Comparison of ENCODE assay signal across 20 mouse cellular contexts in genomic region chr9:50732560-50732959, GRCm38 (mm10). TPM values are rescaled to one million over a fixed set of nuclear protein-coding genes. Genes with fewer than 3 reads are reported as not detected.
DNase-seq lines count a peak whose midpoint lies in the region; ATAC-seq lines count a peak whose summit lies in the region.
"Had no signal": no experiment of that assay in that cellular context is flagged by ENCODE, and none has a peak within 500 bp of the region (broad histone marks: within the 10 kb centered on the region; RNA-seq: fewer than 3 reads in every experiment).

No protein-coding gene starts in this region.

- no peak overlapping the region for H3K4me2 ChIP-seq in forebrain, embryonic 11.5 days (ENCODE audit: low read depth, low read length, severe bottlenecking)
- H3K4me2 ChIP-seq in forebrain, embryonic 16.5 days (ENCODE audit: low read length), result no peak overlapping the region
- no peak overlapping the region for H3K4me2 ChIP-seq in midbrain, embryonic 12.5 days (replicated peaks)
- H3K4me2 ChIP-seq in midbrain, embryonic 16.5 days (ENCODE audit: low read length), result no peak overlapping the region
- no peak overlapping the region for H3K4me2 ChIP-seq in forebrain, embryonic 12.5 days
- H3K4me2 ChIP-seq in midbrain, embryonic 13.5 days (replicated peaks), result no peak overlapping the region
- no peak overlapping the region for H3K4me2 ChIP-seq in intestine, embryonic 16.5 days (ENCODE audit: low read depth, low read length)
- H3K4me2 ChIP-seq: hindbrain, embryonic 15.5 days; limb, embryonic 13.5 days; liver, embryonic 15.5 days had no signal

- H3K9ac ChIP-seq in forebrain, embryonic 11.5 days (ENCODE audit: low read length), result no peak overlapping the region
- H3K9ac ChIP-seq in forebrain, embryonic 16.5 days (replicated peaks; ENCODE audit: low read depth, low read length), result no peak overlapping the region
- no peak overlapping the region for H3K9ac ChIP-seq in midbrain, embryonic 12.5 days (replicated peaks)
- H3K9ac ChIP-seq in midbrain, embryonic 16.5 days (ENCODE audit: low read depth, low read length), result no peak overlapping the region
- H3K9ac ChIP-seq in forebrain, embryonic 12.5 days, result no peak overlapping the region
- H3K9ac ChIP-seq in midbrain, embryonic 13.5 days (replicated peaks), result no peak overlapping the region
- H3K9ac ChIP-seq in intestine, embryonic 16.5 days (ENCODE audit: low read depth, low read length), result no peak overlapping the region
- H3K9ac ChIP-seq: hindbrain, embryonic 15.5 days; limb, embryonic 13.5 days; liver, embryonic 15.5 days had no signal

- no peaks in the 10 kb centered on the region for H3K9me3 ChIP-seq in forebrain, embryonic 11.5 days (ENCODE audit: control insufficient read depth, low read length)
- no peaks in the 10 kb centered on the region for H3K9me3 ChIP-seq in forebrain, embryonic 16.5 days (ENCODE audit: control insufficient read depth, low read length)
- H3K9me3 ChIP-seq in midbrain, embryonic 12.5 days, result no peaks in the 10 kb centered on the region
- no peaks in the 10 kb centered on the region for H3K9me3 ChIP-seq in midbrain, embryonic 16.5 days (replicated peaks; ENCODE audit: control insufficient read depth, low read length, poor library complexity, severe bottlenecking)
- no peaks in the 10 kb centered on the region for H3K9me3 ChIP-seq in forebrain, embryonic 12.5 days
- H3K9me3 ChIP-seq in midbrain, embryonic 13.5 days, result no peaks in the 10 kb centered on the region
- no peaks in the 10 kb centered on the region for H3K9me3 ChIP-seq in intestine, embryonic 16.5 days (ENCODE audit: control insufficient read depth, low read length)
- H3K9me3 ChIP-seq: G1E; hindbrain, embryonic 15.5 days; limb, embryonic 13.5 days; liver, embryonic 15.5 days had no signal

- peaks cover 5% of the 10 kb centered on the region; the same call in 1 of the 2 replicates for H3K4me1 ChIP-seq in forebrain, embryonic 11.5 days (replicated peaks; ENCODE audit: control insufficient read depth, insufficient read depth, low read length)
- peaks cover 5% of the 10 kb centered on the region for H3K4me1 ChIP-seq in forebrain, embryonic 16.5 days (replicated peaks; ENCODE audit: control insufficient read depth, insufficient read depth, low read length)
- peaks cover 20% of the 10 kb centered on the region for H3K4me1 ChIP-seq in midbrain, embryonic 12.5 days
- H3K4me1 ChIP-seq in midbrain, embryonic 16.5 days (ENCODE audit: control insufficient read depth, insufficient read depth, low read length), result peaks cover 11% of the 10 kb centered on the region
- H3K4me1 ChIP-seq in forebrain, embryonic 12.5 days, result peaks cover 24% of the 10 kb centered on the region
- H3K4me1 ChIP-seq in midbrain, embryonic 13.5 days (replicated peaks), result peaks cover 24% of the 10 kb centered on the region
- no peaks in the 10 kb centered on the region for H3K4me1 ChIP-seq in intestine, embryonic 16.5 days (ENCODE audit: control insufficient read depth, insufficient read depth, low read length)

- no peak for DNase-seq in forebrain, embryonic 11.5 days (ENCODE audit: low spot score)
- DNase-seq in frontal cortex, postnatal 10 days (ENCODE audit: low spot score in 2 of 2), result no peak
- DNase-seq: adrenal gland, postnatal 36 days; cerebellum, adult 18-20 months; cerebellum, postnatal 25 days; gastrocnemius, postnatal 14 days; kidney, adult 11 months; kidney, postnatal 10 days; thymus, adult 2 months had no signal

- H3K27ac ChIP-seq in forebrain, embryonic 11.5 days (ENCODE audit: low read depth, low read length), result peak overlapping the region; percentile 26; the same call in 1 of the 2 replicates
- H3K27ac ChIP-seq in forebrain, embryonic 16.5 days (ENCODE audit: low read length), result no peak overlapping the region
- peak overlapping the region; percentile 47; the same call in 1 of the 2 replicates for H3K27ac ChIP-seq in midbrain, embryonic 12.5 days (replicated peaks)
- no peak overlapping the region for H3K27ac ChIP-seq in midbrain, embryonic 16.5 days (ENCODE audit: low read length)
- H3K27ac ChIP-seq in forebrain, embryonic 12.5 days, result 0 out of 2 replicates have a peak overlapping the region, but pooled peaks have one; percentile 42
- peak overlapping the region; percentile 22 for H3K27ac ChIP-seq in midbrain, embryonic 13.5 days
- no peak overlapping the region for H3K27ac ChIP-seq in intestine, embryonic 16.5 days (ENCODE audit: low read length)
- H3K27ac ChIP-seq: hindbrain, embryonic 15.5 days; limb, embryonic 13.5 days; liver, embryonic 15.5 days; macrophage had no signal

- ATAC-seq in forebrain, embryonic 11.5 days (replicated peaks; ENCODE audit: low FRiP score), result no peak
- ATAC-seq in forebrain, embryonic 16.5 days, result no peak
- no peak for ATAC-seq in midbrain, embryonic 12.5 days (ENCODE audit: low FRiP score, low read depth)
- no peak for ATAC-seq in midbrain, embryonic 16.5 days
- ATAC-seq in forebrain, embryonic 12.5 days (ENCODE audit: low FRiP score), result no peak
- no peak for ATAC-seq in midbrain, embryonic 13.5 days
- ATAC-seq in intestine, embryonic 16.5 days, result no peak

- H3K36me3 ChIP-seq in forebrain, embryonic 11.5 days (ENCODE audit: control insufficient read depth, insufficient read depth, low read length), result no peaks in the 10 kb centered on the region
- no peaks in the 10 kb centered on the region for H3K36me3 ChIP-seq in forebrain, embryonic 16.5 days (ENCODE audit: control insufficient read depth, insufficient read depth)
- H3K36me3 ChIP-seq in midbrain, embryonic 12.5 days, result no peaks in the 10 kb centered on the region
- H3K36me3 ChIP-seq in midbrain, embryonic 16.5 days (ENCODE audit: control insufficient read depth, insufficient read depth, low read length), result no peaks in the 10 kb centered on the region
- no peaks in the 10 kb centered on the region for H3K36me3 ChIP-seq in forebrain, embryonic 12.5 days (replicated peaks)
- H3K36me3 ChIP-seq in midbrain, embryonic 13.5 days, result no peaks in the 10 kb centered on the region
- H3K36me3 ChIP-seq in intestine, embryonic 16.5 days (ENCODE audit: control insufficient read depth, insufficient read depth, low read length), result no peaks in the 10 kb centered on the region
- H3K36me3 ChIP-seq: G1E; hindbrain, embryonic 15.5 days; limb, embryonic 13.5 days; liver, embryonic 15.5 days had no signal

- no peaks in the 10 kb centered on the region; the same call in 1 of the 2 replicates for H3K27me3 ChIP-seq in forebrain, embryonic 11.5 days (ENCODE audit: control insufficient read depth, insufficient read depth, low read length)
- H3K27me3 ChIP-seq in forebrain, embryonic 16.5 days (replicated peaks; ENCODE audit: control insufficient read depth, insufficient read depth, low read length), result no peaks in the 10 kb centered on the region
- H3K27me3 ChIP-seq in midbrain, embryonic 12.5 days, result 0 out of 2 replicates have a peak, but pooled peaks cover 4% of the 10 kb centered on the region
- no peaks in the 10 kb centered on the region for H3K27me3 ChIP-seq in midbrain, embryonic 16.5 days (ENCODE audit: control insufficient read depth, insufficient read depth, low read depth, low read length)
- H3K27me3 ChIP-seq in forebrain, embryonic 12.5 days, result peaks cover 5% of the 10 kb centered on the region; the same call in 1 of the 2 replicates
- no peaks in the 10 kb centered on the region for H3K27me3 ChIP-seq in midbrain, embryonic 13.5 days
- H3K27me3 ChIP-seq in intestine, embryonic 16.5 days (replicated peaks; ENCODE audit: control insufficient read depth, insufficient read depth, low read length), result no peaks in the 10 kb centered on the region
- H3K27me3 ChIP-seq: hindbrain, embryonic 15.5 days; limb, embryonic 13.5 days had no signal

- no peak overlapping the region for H3K4me3 ChIP-seq in forebrain, embryonic 11.5 days (ENCODE audit: low read depth, low read length)
- no peak overlapping the region for H3K4me3 ChIP-seq in forebrain, embryonic 16.5 days (replicated peaks; ENCODE audit: low read length)
- H3K4me3 ChIP-seq in midbrain, embryonic 12.5 days, result no peak overlapping the region
- H3K4me3 ChIP-seq in midbrain, embryonic 16.5 days (ENCODE audit: low read depth, low read length), result no peak overlapping the region
- H3K4me3 ChIP-seq in forebrain, embryonic 12.5 days (replicated peaks), result no peak overlapping the region
- no peak overlapping the region for H3K4me3 ChIP-seq in midbrain, embryonic 13.5 days (replicated peaks)
- H3K4me3 ChIP-seq in intestine, embryonic 16.5 days (ENCODE audit: low read length), result no peak overlapping the region
- H3K4me3 ChIP-seq: hindbrain, embryonic 15.5 days; limb, embryonic 13.5 days; liver, embryonic 15.5 days had no signal

- WGBS in forebrain, embryonic 11.5 days, result 14% methylated on average over 4 of the region's 4 CpGs
- WGBS in forebrain, embryonic 16.5 days, result 7% methylated on average over 4 of the region's 4 CpGs
- 8% methylated on average over 4 of the region's 4 CpGs for WGBS in midbrain, embryonic 12.5 days
- WGBS in midbrain, embryonic 16.5 days, result 4% methylated on average over 4 of the region's 4 CpGs
- WGBS in forebrain, embryonic 12.5 days, result 11% methylated on average over 4 of the region's 4 CpGs
- WGBS in midbrain, embryonic 13.5 days, result 5% methylated on average over 4 of the region's 4 CpGs
- 32% methylated on average over 4 of the region's 4 CpGs for WGBS in intestine, embryonic 16.5 days

RNA-seq across cellular contexts. Expression of gene Dixdc1, which starts 6.8 kb away (rescaled TPM):
- 18.1 and 19.5 TPM in 2 replicates for polyA plus RNA-seq in forebrain, embryonic 11.5 days (2014; fragmentation: Nextera tagmentation; extraction: Ambion mirVana)
- 28.5 and 29.7 TPM in 2 replicates for polyA plus RNA-seq in forebrain, embryonic 16.5 days (2015; fragmentation: Nextera tagmentation; extraction: Ambion mirVana)
- polyA plus RNA-seq in midbrain, embryonic 12.5 days (2016; fragmentation: Nextera tagmentation; extraction: Ambion mirVana), result 28.5 and 32.0 TPM in 2 replicates
- polyA plus RNA-seq in midbrain, embryonic 16.5 days (2015; fragmentation: Nextera tagmentation; extraction: Ambion mirVana), result 37.8 and 41.0 TPM in 2 replicates
- polyA plus RNA-seq in forebrain, embryonic 12.5 days (2016; fragmentation: Nextera tagmentation; extraction: Ambion mirVana), result 18.2 and 18.6 TPM in 2 replicates
- polyA plus RNA-seq in midbrain, embryonic 13.5 days (2015; fragmentation: Nextera tagmentation; extraction: Ambion mirVana), result 33.4 and 36.6 TPM in 2 replicates
- 4.8 TPM in 2 replicates for polyA plus RNA-seq in intestine, embryonic 16.5 days (2015; fragmentation: Nextera tagmentation; extraction: Ambion mirVana)
- polyA plus RNA-seq: G1E had no signal

RNA-seq across cellular contexts. Expression of gene 2310030G06Rik, which starts 13.8 kb away (rescaled TPM):
- polyA plus RNA-seq in forebrain, embryonic 11.5 days (2014; fragmentation: Nextera tagmentation; extraction: Ambion mirVana), result 0.79 and 2.3 TPM in 2 replicates
- 1.5 and 1.7 TPM in 2 replicates for polyA plus RNA-seq in forebrain, embryonic 16.5 days (2015; fragmentation: Nextera tagmentation; extraction: Ambion mirVana)
- polyA plus RNA-seq in midbrain, embryonic 12.5 days (2016; fragmentation: Nextera tagmentation; extraction: Ambion mirVana), result 0.42 and 0.56 TPM in 2 replicates
- polyA plus RNA-seq in midbrain, embryonic 16.5 days (2015; fragmentation: Nextera tagmentation; extraction: Ambion mirVana), result 1.2 and 2.5 TPM in 2 replicates
- 0.88 and 1.6 TPM in 2 replicates for polyA plus RNA-seq in forebrain, embryonic 12.5 days (2016; fragmentation: Nextera tagmentation; extraction: Ambion mirVana)
- 0.50 and 1.1 TPM in 2 replicates for polyA plus RNA-seq in midbrain, embryonic 13.5 days (2015; fragmentation: Nextera tagmentation; extraction: Ambion mirVana)
- 21.3 and 23.5 TPM in 2 replicates for polyA plus RNA-seq in intestine, embryonic 16.5 days (2015; fragmentation: Nextera tagmentation; extraction: Ambion mirVana)
- polyA plus RNA-seq: G1E, macrophage had no signal

RNA-seq across cellular contexts. Expression of gene Cryab, which starts 18.6 kb away (rescaled TPM):
- polyA plus RNA-seq in forebrain, embryonic 11.5 days (2014; fragmentation: Nextera tagmentation; extraction: Ambion mirVana), result 5.5 and 6.0 TPM in 2 replicates
- polyA plus RNA-seq in forebrain, embryonic 16.5 days (2015; fragmentation: Nextera tagmentation; extraction: Ambion mirVana), result 10.1 and 17.3 TPM in 2 replicates
- polyA plus RNA-seq in midbrain, embryonic 12.5 days (2016; fragmentation: Nextera tagmentation; extraction: Ambion mirVana), result 6.0 and 7.5 TPM in 2 replicates
- 8.1 and 9.1 TPM in 2 replicates for polyA plus RNA-seq in midbrain, embryonic 16.5 days (2015; fragmentation: Nextera tagmentation; extraction: Ambion mirVana)
- polyA plus RNA-seq in forebrain, embryonic 12.5 days (2016; fragmentation: Nextera tagmentation; extraction: Ambion mirVana), result 3.9 and 6.5 TPM in 2 replicates
- 3.5 and 4.0 TPM in 2 replicates for polyA plus RNA-seq in midbrain, embryonic 13.5 days (2015; fragmentation: Nextera tagmentation; extraction: Ambion mirVana)
- 62.8 and 63.6 TPM in 2 replicates for polyA plus RNA-seq in intestine, embryonic 16.5 days (2015; fragmentation: Nextera tagmentation; extraction: Ambion mirVana)
- polyA plus RNA-seq: G1E had no signal

RNA-seq across cellular contexts. Expression of gene Hspb2, which starts 19.6 kb away (rescaled TPM):
- 0.73 TPM in 1 of 2 replicates, not detected in the other for polyA plus RNA-seq in forebrain, embryonic 11.5 days (2014; fragmentation: Nextera tagmentation; extraction: Ambion mirVana)
- 0.81 and 0.96 TPM in 2 replicates for polyA plus RNA-seq in forebrain, embryonic 16.5 days (2015; fragmentation: Nextera tagmentation; extraction: Ambion mirVana)
- 0.48 TPM in 1 of 2 replicates, not detected in the other for polyA plus RNA-seq in midbrain, embryonic 12.5 days (2016; fragmentation: Nextera tagmentation; extraction: Ambion mirVana)
- polyA plus RNA-seq in midbrain, embryonic 16.5 days (2015; fragmentation: Nextera tagmentation; extraction: Ambion mirVana), result 0.84 and 0.91 TPM in 2 replicates
- 0.54 TPM in 1 of 2 replicates, not detected in the other for polyA plus RNA-seq in forebrain, embryonic 12.5 days (2016; fragmentation: Nextera tagmentation; extraction: Ambion mirVana)
- polyA plus RNA-seq in midbrain, embryonic 13.5 days (2015; fragmentation: Nextera tagmentation; extraction: Ambion mirVana), result 0.42 and 0.54 TPM in 2 replicates
- 5.0 TPM in 2 replicates for polyA plus RNA-seq in intestine, embryonic 16.5 days (2015; fragmentation: Nextera tagmentation; extraction: Ambion mirVana)
- polyA plus RNA-seq: G1E, macrophage had no signal

RNA-seq across cellular contexts. Expression of gene Fdxacb1, which starts 35.5 kb away (rescaled TPM):
- 12.6 and 14.0 TPM in 2 replicates for polyA plus RNA-seq in forebrain, embryonic 11.5 days (2014; fragmentation: Nextera tagmentation; extraction: Ambion mirVana)
- polyA plus RNA-seq in forebrain, embryonic 16.5 days (2015; fragmentation: Nextera tagmentation; extraction: Ambion mirVana), result 12.0 and 13.3 TPM in 2 replicates
- polyA plus RNA-seq in midbrain, embryonic 12.5 days (2016; fragmentation: Nextera tagmentation; extraction: Ambion mirVana), result 11.7 and 12.5 TPM in 2 replicates
- polyA plus RNA-seq in midbrain, embryonic 16.5 days (2015; fragmentation: Nextera tagmentation; extraction: Ambion mirVana), result 10.7 and 11.7 TPM in 2 replicates
- 10.6 and 11.7 TPM in 2 replicates for polyA plus RNA-seq in forebrain, embryonic 12.5 days (2016; fragmentation: Nextera tagmentation; extraction: Ambion mirVana)
- polyA plus RNA-seq in midbrain, embryonic 13.5 days (2015; fragmentation: Nextera tagmentation; extraction: Ambion mirVana), result 11.5 and 14.3 TPM in 2 replicates
- polyA plus RNA-seq in intestine, embryonic 16.5 days (2015; fragmentation: Nextera tagmentation; extraction: Ambion mirVana), result 12.6 and 13.0 TPM in 2 replicates

Comparison
In these comparisons a context has a peak if more than half of its experiments do, and no peak if none do; other contexts are left out.
1. H3K27ac ChIP-seq: peak in forebrain, embryonic 11.5 days (single experiment), midbrain, embryonic 12.5 days (single experiment), forebrain, embryonic 12.5 days (single experiment) and midbrain, embryonic 13.5 days (single experiment); none in forebrain, embryonic 16.5 days (single experiment), midbrain, embryonic 16.5 days (single experiment) and intestine, embryonic 16.5 days (single experiment).